Mouse (Mus musculus) cerebellum, postnatal 36 days (tissue): Measurements from ENCODE around the gene 2010300C02Rik.

Experiments used
- DNase-seq, 2 experiments: peaks; one replicate each; pipeline ENCODE4 v3.0.0; 2021 to 2022; ENCODE audit warnings: mixed read lengths in 2 of 2

2010300C02Rik gene

GRCm38 (mm10) chr1:37566344-37566743 is 153.5 kb downstream of the 2010300C02Rik start:
- no peak for DNase-seq

DNA sequence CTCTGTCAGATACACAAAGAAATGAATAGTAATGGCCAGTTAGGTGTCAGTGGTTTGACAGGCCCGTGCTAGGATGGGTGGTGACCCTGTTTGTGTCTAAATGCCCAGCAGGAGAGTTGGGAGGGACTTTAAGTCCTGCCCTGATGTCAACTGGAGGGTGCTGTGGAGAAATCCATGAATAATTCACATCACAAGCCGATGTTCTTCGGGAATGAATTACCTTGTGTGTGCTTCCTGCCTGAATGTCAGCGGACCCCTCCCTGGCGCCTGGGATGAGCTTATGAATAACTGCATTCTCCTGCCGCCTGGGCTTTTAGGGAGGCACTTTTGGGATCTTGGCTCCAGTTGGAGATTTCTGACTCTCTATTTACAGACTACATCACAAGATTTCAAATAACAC is 154.5 kb downstream of the 2010300C02Rik start:
- no peak for DNase-seq

- no peak for DNase-seq
Measured at GRCm38 (mm10) chr1:37561955-37562354, 157.9 kb downstream of the 2010300C02Rik start.
